Mouse (Mus musculus) midbrain, postnatal 0 days (tissue): ENCODE results near the gene Krtap9-5. TPM values are rescaled to one million over a fixed set of nuclear protein-coding genes. Genes with fewer than 3 reads are reported as not detected.

Experiments used
- ATAC-seq: fragments of 200-750 bp; cut with Nextera tagmentation; 2 replicates; pipeline ENCODE4 v1.8.0; 2017; ENCODE audit warnings: moderate number of reproducible peaks, mild to moderate bottlenecking, moderate TSS enrichment, moderate library complexity; ENCODE audit not compliant: low FRiP score
- DNase-seq: peaks from one replicate; pipeline ENCODE4 v3.0.0-alpha.2; 2015; ENCODE audit warnings: low spot score
- H3K27ac ChIP-seq: fragments of 300-500 bp; sonication (generic); 2 replicates; pipeline ENCODE4 v1.5.1; 2014; ENCODE audit warnings: low read depth, mild to moderate bottlenecking, low read length, mixed read lengths
- H3K27me3 ChIP-seq: fragments of 300-500 bp; sonication (generic); 2 replicates; pipeline ENCODE4 v1.6.1; 2014; ENCODE audit warnings: low read length, control low read depth, mixed read lengths; ENCODE audit not compliant: insufficient read depth
- H3K36me3 ChIP-seq: fragments of 300-500 bp; sonication (generic); 2 replicates; pipeline ENCODE4 v1.6.1; 2014; ENCODE audit warnings: low read length, control low read depth, mixed read lengths; ENCODE audit not compliant: insufficient read depth
- H3K4me1 ChIP-seq: fragments of 300-500 bp; sonication (generic); 2 replicates; pipeline ENCODE4 v1.6.1; 2014; ENCODE audit warnings: mild to moderate bottlenecking, control low read depth, antibody characterized with exemption, low read length, mixed read lengths; ENCODE audit not compliant: insufficient read depth
- H3K4me2 ChIP-seq: fragments of 300-500 bp; sonication (generic); 2 replicates; pipeline ENCODE4 v1.6.1; 2014; ENCODE audit warnings: low read depth, mild to moderate bottlenecking, low read length, mixed read lengths; ENCODE audit not compliant: poor library complexity, severe bottlenecking
- H3K4me3 ChIP-seq: fragments of 300-500 bp; sonication (generic); 2 replicates; pipeline ENCODE4 v1.5.1; 2014; ENCODE audit warnings: low read depth, mild to moderate bottlenecking, low read length, moderate library complexity
- H3K9ac ChIP-seq: fragments of 300-500 bp; sonication (generic); replicated peaks from 2 replicates; pipeline ENCODE4 v1.6.1; 2014; ENCODE audit warnings: mild to moderate bottlenecking, low read length, moderate library complexity, mixed read lengths; ENCODE audit not compliant: poor library complexity, severe bottlenecking
- H3K9me3 ChIP-seq: fragments of 300-500 bp; sonication (generic); 2 replicates; pipeline ENCODE4 v1.6.1; 2016; ENCODE audit warnings: low read length, control low read depth
- CTCF ChIP-seq: IDR thresholded peaks from 2 replicates; pipeline ENCODE4 v1.5.1; 2016; ENCODE audit warnings: antibody characterized with exemption, mild to moderate bottlenecking
- WGBS: fragments of 180-500 bp; shearing (Covaris S2); extraction: QIAGEN DNeasy Blood & Tissue Kit; methylation state at CpG from one replicate; pipeline ENCODE4 v1.1.7; 2014; 5-methylcytosine and 5-hydroxymethylcytosine counted together
- polyA plus RNA-seq: library from polyadenylated mRNA; unstranded; fragments of >200 nt; fragmentation: Nextera tagmentation; extraction: Ambion mirVana; gene quantifications from 2 replicates; pipeline ENCODE4 v1.2.1, GENCODE M21; 2015
- total RNA-seq: library from RNA; depleted of rRNA; stranded (reverse); fragments of >200 nt; gene quantifications from 2 replicates; pipeline ENCODE4 v1.2.3, GENCODE M21; 2014

The Krtap9-5 gene
- total and polyA plus RNA-seq, 2 experiments from 2014 or later: not detected

DNA sequence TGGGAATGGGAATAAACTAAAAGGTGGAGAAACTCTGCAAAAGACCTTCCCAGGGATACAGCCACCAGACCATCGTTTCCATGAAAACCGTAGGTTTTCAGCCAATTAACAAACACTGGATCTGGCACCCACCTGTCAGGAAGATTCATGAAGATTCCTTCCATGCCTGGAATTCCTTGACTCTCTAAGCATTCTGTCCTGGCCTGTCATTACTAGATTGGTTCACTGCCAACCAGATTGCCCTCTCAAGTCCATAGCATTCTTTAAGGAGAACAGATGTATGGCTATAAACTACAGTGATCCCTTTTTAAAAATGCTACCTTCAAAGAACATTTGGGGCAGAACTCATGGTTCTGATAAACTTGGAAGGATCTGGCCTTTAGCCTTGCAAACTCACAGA lies 17.7 kb downstream of the Krtap9-5 start:
- WGBS: 83% methylated on average over 2 of the region's 2 CpGs
- H3K9me3 ChIP-seq: no peaks in the 10 kb centered on the region
- DNase-seq (no peak), ATAC-seq (no peak)
- H3K36me3 ChIP-seq: no peaks in the 10 kb centered on the region
- no peak for TF ChIP-seq CTCF
- H3K27ac ChIP-seq: no peak overlapping the region
- H3K4me3 ChIP-seq: no peak overlapping the region
- no peaks in the 10 kb centered on the region for H3K27me3 ChIP-seq
- no peak overlapping the region for H3K9ac ChIP-seq
- no peaks in the 10 kb centered on the region for H3K4me1 ChIP-seq
- no peak overlapping the region for H3K4me2 ChIP-seq

DNA sequence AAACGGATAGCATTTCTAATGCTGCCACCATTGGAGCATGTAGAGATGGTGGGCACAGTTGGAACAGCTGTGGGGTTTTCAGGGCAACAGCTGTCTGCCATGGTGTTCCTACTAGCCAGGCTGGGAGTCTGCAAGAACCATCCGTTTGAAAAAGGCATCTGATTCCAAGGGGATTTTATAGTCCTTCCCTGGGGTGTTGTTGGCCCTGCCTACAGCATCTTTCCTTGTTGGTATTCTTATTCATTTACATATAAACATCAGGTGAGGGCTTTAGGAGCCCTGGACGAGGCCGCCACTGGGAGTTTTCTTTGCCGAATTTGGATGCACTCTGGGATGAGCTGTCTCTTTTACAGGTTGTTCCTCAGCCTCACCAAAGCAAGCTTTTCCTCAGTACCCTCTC lies 30.7 kb downstream of the Krtap9-5 start, which contains the start of gene Krtap29-1:
Krtap29-1 (minus strand) TSS at position 101 of the 400 bp plus-strand sequence.
- Histone ChIP-seq H3K4me2 (no peak within 1 kb of the TSS), H3K9ac (no peak within 1 kb of the TSS), H3K4me3 (no peak within 1 kb of the TSS), H3K9me3 (no peaks in the 10 kb centered on the region), H3K4me1 (no peaks in the 10 kb centered on the region), H3K27ac (no peak within 1 kb of the TSS), H3K36me3 (no peaks in the 10 kb centered on the region), H3K27me3 (no peaks in the 10 kb centered on the region)
- no peak for TF ChIP-seq CTCF
- 73% methylated on average over 5 of the region's 5 CpGs for WGBS
- no peak for ATAC-seq
- no peak for DNase-seq

DNA sequence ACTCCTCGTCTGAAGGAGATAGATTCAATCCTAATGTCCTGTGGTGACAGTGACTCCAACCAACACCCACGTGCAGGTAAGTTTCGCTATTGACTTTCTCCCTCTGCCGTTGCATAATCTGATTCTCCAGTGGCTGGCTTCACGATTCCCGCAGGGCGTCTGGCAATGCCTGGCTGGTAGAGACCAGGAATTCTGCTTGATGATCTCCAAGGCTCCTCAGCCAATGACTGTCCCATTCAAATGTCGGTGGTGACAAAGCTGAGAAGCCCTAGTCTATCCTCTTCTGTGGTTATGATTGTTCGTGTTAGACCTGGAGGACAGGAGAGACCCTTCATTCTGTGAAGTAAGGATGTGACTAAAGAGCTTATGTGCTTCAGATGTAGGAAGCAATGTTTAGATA lies 34.5 kb downstream of the Krtap9-5 start:
- Histone ChIP-seq H3K27me3 (no peaks in the 10 kb centered on the region), H3K4me1 (no peaks in the 10 kb centered on the region), H3K9me3 (no peaks in the 10 kb centered on the region), H3K9ac (no peak overlapping the region), H3K4me2 (no peak overlapping the region), H3K36me3 (no peaks in the 10 kb centered on the region), H3K4me3 (no peak overlapping the region), H3K27ac (no peak overlapping the region)
- WGBS: 87% methylated on average over 9 of the region's 9 CpGs
- ATAC-seq (no peak), DNase-seq (no peak)
- TF ChIP-seq CTCF: no peak

DNA sequence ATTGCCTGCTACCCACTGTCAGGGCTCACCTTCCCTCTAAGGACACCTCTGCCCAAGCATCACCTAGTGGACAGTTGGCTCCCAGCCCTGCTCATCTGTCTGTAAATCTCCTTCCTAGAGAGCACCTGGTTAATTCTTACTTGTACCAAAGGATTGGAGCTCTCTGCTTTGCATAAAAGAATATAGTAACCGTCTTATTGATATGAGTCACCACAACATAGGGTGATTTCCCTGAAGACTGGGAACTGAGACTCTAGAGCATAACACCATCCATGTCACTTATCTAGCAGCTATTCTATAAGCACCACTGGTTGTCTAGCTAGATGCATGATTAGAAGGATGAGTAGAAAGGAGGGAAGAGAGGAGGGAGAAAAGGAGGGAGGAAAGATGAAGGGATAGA lies 35.2 kb downstream of the Krtap9-5 start:
- no peak for DNase-seq
- H3K27me3 ChIP-seq: no peaks in the 10 kb centered on the region
- H3K27ac ChIP-seq: no peak overlapping the region
- no peaks in the 10 kb centered on the region for H3K9me3 ChIP-seq
- no peak overlapping the region for H3K4me3 ChIP-seq
- no peaks in the 10 kb centered on the region for H3K4me1 ChIP-seq
- H3K9ac ChIP-seq: no peak overlapping the region
- H3K36me3 ChIP-seq: no peaks in the 10 kb centered on the region
- WGBS: 93% methylated on average over 1 of the region's 1 CpGs
- no peak for TF ChIP-seq CTCF
- no peak for ATAC-seq
- no peak overlapping the region for H3K4me2 ChIP-seq

DNA sequence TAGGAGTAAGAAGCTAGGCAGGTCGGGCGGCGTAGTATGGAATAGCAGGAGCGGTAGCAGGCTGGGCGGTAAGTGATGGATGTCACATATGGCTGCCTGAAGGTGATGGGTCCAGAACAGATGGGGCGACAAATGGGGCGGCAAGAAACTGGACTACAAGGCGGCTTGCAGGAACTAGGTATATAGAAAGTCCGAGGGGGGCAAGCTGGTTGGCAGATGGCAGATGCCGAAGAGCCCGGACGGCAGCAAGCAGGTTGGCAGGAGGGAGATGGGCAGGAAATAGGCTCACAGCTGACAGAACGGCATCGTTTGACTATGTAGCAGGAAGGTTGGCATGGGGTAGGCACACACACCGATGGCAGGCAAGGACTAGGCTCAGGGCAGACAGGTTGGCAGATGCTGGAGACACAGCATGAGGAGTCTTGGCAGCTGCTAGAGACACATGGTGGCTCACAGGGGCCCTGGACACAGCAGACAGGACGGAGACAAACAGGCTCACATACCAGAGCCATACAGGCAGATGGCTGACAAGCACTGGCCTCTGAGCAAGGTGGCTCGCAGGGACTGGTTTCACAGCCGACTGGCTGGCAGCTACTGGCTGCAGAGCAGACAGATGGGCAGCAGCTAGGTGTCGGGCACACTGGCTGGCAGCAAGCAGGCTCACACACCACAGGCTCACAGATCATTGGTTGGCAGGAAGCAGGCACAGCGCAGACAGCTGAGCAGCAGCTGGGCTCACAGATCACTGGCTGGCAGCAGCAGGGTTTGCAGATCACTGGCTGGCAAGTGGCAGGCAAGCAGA lies 37.2 kb downstream of the Krtap9-5 start:
- ATAC-seq: peak; percentile 66
- Histone ChIP-seq H3K4me3 (no peak overlapping the region), H3K4me1 (no peaks in the 10 kb centered on the region), H3K27me3 (no peaks in the 10 kb centered on the region), H3K9ac (no peak overlapping the region), H3K9me3 (no peaks in the 10 kb centered on the region), H3K36me3 (no peaks in the 10 kb centered on the region), H3K4me2 (no peak overlapping the region), H3K27ac (no peak overlapping the region)
- 0 out of 2 replicates have a peak, but pooled peaks have one; percentile 1 for TF ChIP-seq CTCF
- WGBS: 72% methylated on average over 20 of the region's 20 CpGs
- peak; percentile 86 for DNase-seq

DNA sequence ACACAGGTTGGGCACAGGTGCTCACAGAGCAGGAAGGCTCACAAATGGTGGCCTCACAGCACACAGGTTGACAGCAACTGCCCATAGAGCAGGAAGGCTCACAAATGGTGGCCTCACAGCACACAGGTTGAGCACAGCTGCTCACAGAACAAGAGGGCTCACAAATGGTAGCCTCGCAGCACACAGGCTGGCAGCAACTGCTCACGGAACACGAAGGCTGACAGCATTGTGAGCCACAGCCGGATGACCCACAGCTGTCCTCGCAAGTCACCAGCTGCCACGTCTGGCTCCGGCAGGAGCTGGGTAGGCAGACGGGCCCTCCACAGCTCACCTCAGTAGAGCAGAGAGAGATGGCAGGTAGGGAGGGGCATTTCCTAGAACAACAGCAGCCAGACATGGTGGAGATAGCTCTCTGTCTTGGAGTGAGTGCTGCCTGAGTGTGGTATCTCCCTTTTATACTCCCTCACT lies 37.9 kb downstream of the Krtap9-5 start, which contains the start of gene Krtap16-1:
Krtap16-1 (minus strand) TSS at position 418 of the 468 bp plus-strand sequence.
- DNase-seq (no peak), ATAC-seq (no peak)
- 78% methylated on average over 8 of the region's 8 CpGs for WGBS
- no peak for TF ChIP-seq CTCF
- H3K9me3 ChIP-seq: no peaks in the 10 kb centered on the region
- H3K27ac ChIP-seq: no peak within 1 kb of the TSS
- H3K4me3 ChIP-seq: no peak within 1 kb of the TSS
- H3K9ac ChIP-seq: no peak within 1 kb of the TSS
- H3K4me1 ChIP-seq: no peaks in the 10 kb centered on the region
- no peaks in the 10 kb centered on the region for H3K36me3 ChIP-seq
- H3K27me3 ChIP-seq: no peaks in the 10 kb centered on the region
- no peak within 1 kb of the TSS for H3K4me2 ChIP-seq
